Mouse (Mus musculus): ENCODE results near the gene Gm26620. TPM values are rescaled to one million over a fixed set of nuclear protein-coding genes. Genes with fewer than 3 reads are reported as not detected.

Gm26620 gene
- polyA plus RNA-seq, 1 experiment from 2014 or later, result 0.19 TPM

- H3K36me3 ChIP-seq (replicated peaks), result no peaks in the 10 kb centered on the region
- no peak for DNase-seq (ENCODE audit: extremely low spot score, low spot score)
- no peak overlapping the region for H3K27ac ChIP-seq
- H3K4me1 ChIP-seq, result no peaks in the 10 kb centered on the region
- no peaks in the 10 kb centered on the region for H3K27me3 ChIP-seq (ENCODE audit: poor library complexity, severe bottlenecking)
- no peaks in the 10 kb centered on the region for H3K9me3 ChIP-seq
- WGBS, result 88% methylated on average over 4 of the region's 4 CpGs
- H3K4me3 ChIP-seq, result no peak overlapping the region
Observed at GRCm38 (mm10) chr1:170929245-170929644, 44.4 kb downstream of the Gm26620 start.

- no peak overlapping the region for H3K4me3 ChIP-seq
- H3K9me3 ChIP-seq, result no peaks in the 10 kb centered on the region
- no peaks in the 10 kb centered on the region for H3K27me3 ChIP-seq (ENCODE audit: poor library complexity, severe bottlenecking)
- H3K4me1 ChIP-seq, result no peaks in the 10 kb centered on the region
- no peak overlapping the region for H3K27ac ChIP-seq
- WGBS, result 80% methylated on average over 3 of the region's 3 CpGs
- DNase-seq (ENCODE audit: extremely low spot score, low spot score), result no peak
- no peaks in the 10 kb centered on the region for H3K36me3 ChIP-seq (replicated peaks)
Observed at GRCm38 (mm10) chr1:170932043-170932442, 47.2 kb downstream of the Gm26620 start.

- no peaks in the 10 kb centered on the region for H3K9me3 ChIP-seq
- 73% methylated on average over 6 of the region's 6 CpGs for WGBS
Observed at GRCm38 (mm10) chr1:170933386-170933920, 48.6 kb downstream of the Gm26620 start.

GRCm38 (mm10) chr1:170933940-170934339 lies 49.1 kb downstream of the Gm26620 start:
- no peaks in the 10 kb centered on the region for H3K4me1 ChIP-seq
- no peak for DNase-seq (ENCODE audit: extremely low spot score, low spot score)
- H3K27ac ChIP-seq, result no peak overlapping the region
- no peaks in the 10 kb centered on the region for H3K9me3 ChIP-seq
- 83% methylated on average over 1 of the region's 1 CpGs for WGBS
- no peaks in the 10 kb centered on the region for H3K27me3 ChIP-seq (ENCODE audit: poor library complexity, severe bottlenecking)
- H3K4me3 ChIP-seq, result no peak overlapping the region
- no peaks in the 10 kb centered on the region for H3K36me3 ChIP-seq (replicated peaks)

More at GRCm38 (mm10) chr1:170933386-170933920, 48.6 kb downstream of the Gm26620 start:
- Histone ChIP-seq H3K4me1 (no peaks in the 10 kb centered on the region), H3K36me3 (replicated peaks) (no peaks in the 10 kb centered on the region), H3K27me3 (ENCODE audit: poor library complexity, severe bottlenecking) (no peaks in the 10 kb centered on the region), H3K4me3 (no peak overlapping the region), H3K27ac (no peak overlapping the region)
- no peak for DNase-seq (ENCODE audit: extremely low spot score, low spot score)

- DNase-seq (ENCODE audit: extremely low spot score, low spot score), result no peak
- Histone ChIP-seq H3K36me3 (replicated peaks) (no peaks in the 10 kb centered on the region), H3K9me3 (no peaks in the 10 kb centered on the region), H3K4me3 (no peak overlapping the region), H3K4me1 (no peaks in the 10 kb centered on the region), H3K27ac (no peak overlapping the region), H3K27me3 (ENCODE audit: poor library complexity, severe bottlenecking) (no peaks in the 10 kb centered on the region)
- WGBS, result 87% methylated on average over 2 of the region's 2 CpGs
Observed at GRCm38 (mm10) chr1:170934383-170934782, 49.5 kb downstream of the Gm26620 start.

Other genes starting within 250 kb of the Gm26620 start
- gene Olfml2b, start 240.5 kb upstream of the Gm26620 start, polyA plus RNA-seq (2016; fragmentation: Nextera tagmentation; extraction: Ambion mirVana), result 4.1 and 5.3 TPM in 2 replicates
- 7.1 and 8.4 TPM in 2 replicates for gene Atf6, start 17.3 kb upstream of the Gm26620 start, polyA plus RNA-seq (2016; fragmentation: Nextera tagmentation; extraction: Ambion mirVana)
- 30.9 and 33.2 TPM in 2 replicates for gene Dusp12, start 475 bp downstream of the Gm26620 start, polyA plus RNA-seq (2016; fragmentation: Nextera tagmentation; extraction: Ambion mirVana)
- gene Fcrlb, start 27.9 kb downstream of the Gm26620 start, polyA plus RNA-seq (2016; fragmentation: Nextera tagmentation; extraction: Ambion mirVana), result not detected in 2 replicates
- gene Fcrla, start 42.5 kb downstream of the Gm26620 start, polyA plus RNA-seq (2016; fragmentation: Nextera tagmentation; extraction: Ambion mirVana), result not detected in 2 replicates
- 0.09 TPM in 1 of 2 replicates, not detected in the other for gene Fcgr2b, start 91.5 kb downstream of the Gm26620 start, polyA plus RNA-seq (2016; fragmentation: Nextera tagmentation; extraction: Ambion mirVana)
- gene Fcgr4, start 133.9 kb downstream of the Gm26620 start, polyA plus RNA-seq (2016; fragmentation: Nextera tagmentation; extraction: Ambion mirVana), result 0.11 TPM in 1 of 2 replicates, not detected in the other
- 3.2 and 4.5 TPM in 2 replicates for gene Fcgr3, start 179.9 kb downstream of the Gm26620 start, polyA plus RNA-seq (2016; fragmentation: Nextera tagmentation; extraction: Ambion mirVana)
- 2.2 and 2.8 TPM in 2 replicates for gene Cfap126, start 228.9 kb downstream of the Gm26620 start, polyA plus RNA-seq (2016; fragmentation: Nextera tagmentation; extraction: Ambion mirVana)

Data from forebrain, embryonic 10.5 days (tissue).